Mouse (Mus musculus) embryonic facial prominence, embryonic 14.5 days (tissue): Measurements from ENCODE around the gene C9. TPM values are rescaled to one million over a fixed set of nuclear protein-coding genes. Genes with fewer than 3 reads are reported as not detected.
A peak's percentile ranks its signal among the peaks of the same experiment; 100 is the strongest.

Source experiments
- ATAC-seq: fragments of 200-750 bp; cut with Nextera tagmentation; 2 replicates; pipeline ENCODE4 v1.8.0; 2017; ENCODE audit warnings: low read depth, moderate number of reproducible peaks, moderate TSS enrichment
- DNase-seq: peaks from one replicate; pipeline ENCODE4 v3.0.0-alpha.2; 2015; ENCODE audit warnings: low spot score
- H3K27ac ChIP-seq: fragments of 300-500 bp; sonication (generic); replicated peaks from 2 replicates; pipeline ENCODE4 v1.5.1; 2014; ENCODE audit warnings: low read depth, mild to moderate bottlenecking, low read length, moderate library complexity
- H3K27me3 ChIP-seq: fragments of 300-500 bp; sonication (generic); replicated peaks from 2 replicates; pipeline ENCODE4 v1.6.1; 2014; ENCODE audit warnings: low read length; ENCODE audit not compliant: control insufficient read depth, insufficient read depth
- H3K36me3 ChIP-seq: fragments of 300-500 bp; sonication (generic); 2 replicates; pipeline ENCODE4 v1.6.1; 2014; ENCODE audit warnings: low read length, mixed read lengths; ENCODE audit not compliant: control insufficient read depth, insufficient read depth
- H3K4me1 ChIP-seq: fragments of 300-500 bp; sonication (generic); 2 replicates; pipeline ENCODE4 v1.6.1; 2014; ENCODE audit warnings: antibody characterized with exemption, low read length; ENCODE audit not compliant: control insufficient read depth, insufficient read depth
- H3K4me2 ChIP-seq: fragments of 300-500 bp; sonication (generic); 2 replicates; pipeline ENCODE4 v1.6.1; 2014; ENCODE audit warnings: low read depth, mild to moderate bottlenecking, low read length, moderate library complexity, mixed read lengths
- H3K4me3 ChIP-seq: fragments of 300-500 bp; sonication (generic); 2 replicates; pipeline ENCODE4 v1.5.1; 2014; ENCODE audit warnings: low read depth, mild to moderate bottlenecking, low read length
- H3K9ac ChIP-seq: fragments of 300-500 bp; sonication (generic); 2 replicates; pipeline ENCODE4 v1.6.1; 2014; ENCODE audit warnings: low read depth, mild to moderate bottlenecking, low read length, moderate library complexity, mixed read lengths
- H3K9me3 ChIP-seq: fragments of 300-500 bp; sonication (generic); 2 replicates; pipeline ENCODE4 v1.6.1; 2016; ENCODE audit warnings: low read length; ENCODE audit not compliant: control insufficient read depth
- WGBS: fragments of 180-500 bp; shearing (Covaris S2); extraction: QIAGEN DNeasy Blood & Tissue Kit; methylation state at CpG from one replicate; pipeline ENCODE4 v1.1.7; 2014; 5-methylcytosine and 5-hydroxymethylcytosine counted together
- polyA plus RNA-seq: library from polyadenylated mRNA; unstranded; fragments of >200 nt; fragmentation: Nextera tagmentation; extraction: Ambion mirVana; gene quantifications from 2 replicates; pipeline ENCODE4 v1.2.1, GENCODE M21; 2014

C9 gene
- polyA plus RNA-seq, 1 experiment from 2014 or later = not detected

- ATAC-seq = no peak
- Histone ChIP-seq H3K27me3 (no peaks in the 10 kb centered on the region), H3K9ac (no peak overlapping the region), H3K36me3 (0 out of 2 replicates have a peak, but pooled peaks cover 10% of the 10 kb centered on the region), H3K4me3 (no peak overlapping the region), H3K9me3 (no peaks in the 10 kb centered on the region), H3K27ac (no peak overlapping the region), H3K4me1 (no peaks in the 10 kb centered on the region), H3K4me2 (no peak overlapping the region)
- WGBS = 86% methylated on average over 6 of the region's 6 CpGs
- DNase-seq = no peak
Observed at GRCm38 (mm10) chr15:6411334-6411733, 33.8 kb upstream of the C9 start.

DNA sequence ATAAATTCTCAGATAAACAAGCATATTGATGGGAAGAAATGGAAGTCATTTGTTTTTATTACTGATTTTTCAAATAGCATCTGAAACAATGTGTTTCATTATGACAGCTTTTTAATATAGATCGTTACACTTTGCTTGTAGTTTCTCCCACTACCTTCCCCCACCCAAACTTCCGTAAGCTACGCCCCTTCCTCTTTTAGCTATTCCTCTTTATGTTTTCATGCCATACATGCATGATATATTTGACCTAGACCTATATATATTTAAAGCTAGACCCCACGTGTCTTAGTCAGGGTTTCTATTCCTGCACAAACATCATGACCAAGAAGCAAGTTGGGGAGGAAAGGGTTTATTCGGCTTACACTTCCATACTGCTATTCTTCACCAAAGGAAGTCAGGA, 29.8 kb upstream of the C9 start:
- DNase-seq (no peak), ATAC-seq (no peak)
- no peaks in the 10 kb centered on the region for H3K4me1 ChIP-seq
- no peak overlapping the region for H3K27ac ChIP-seq
- H3K36me3 ChIP-seq = peaks cover 37% of the 10 kb centered on the region
- H3K9me3 ChIP-seq = no peaks in the 10 kb centered on the region
- no peak overlapping the region for H3K4me2 ChIP-seq
- H3K4me3 ChIP-seq = no peak overlapping the region
- WGBS = 85% methylated on average over 5 of the region's 5 CpGs
- no peaks in the 10 kb centered on the region for H3K27me3 ChIP-seq
- H3K9ac ChIP-seq = no peak overlapping the region

- Histone ChIP-seq H3K36me3 (peaks cover 49% of the 10 kb centered on the region), H3K9ac (no peak overlapping the region), H3K27me3 (no peaks in the 10 kb centered on the region), H3K4me2 (no peak overlapping the region), H3K4me1 (no peaks in the 10 kb centered on the region), H3K9me3 (no peaks in the 10 kb centered on the region), H3K27ac (no peak overlapping the region), H3K4me3 (no peak overlapping the region)
- ATAC-seq (no peak), DNase-seq (no peak)
- 80% methylated on average over 7 of the region's 7 CpGs for WGBS
Observed at GRCm38 (mm10) chr15:6431777-6432176, 13.3 kb upstream of the C9 start.

DNA sequence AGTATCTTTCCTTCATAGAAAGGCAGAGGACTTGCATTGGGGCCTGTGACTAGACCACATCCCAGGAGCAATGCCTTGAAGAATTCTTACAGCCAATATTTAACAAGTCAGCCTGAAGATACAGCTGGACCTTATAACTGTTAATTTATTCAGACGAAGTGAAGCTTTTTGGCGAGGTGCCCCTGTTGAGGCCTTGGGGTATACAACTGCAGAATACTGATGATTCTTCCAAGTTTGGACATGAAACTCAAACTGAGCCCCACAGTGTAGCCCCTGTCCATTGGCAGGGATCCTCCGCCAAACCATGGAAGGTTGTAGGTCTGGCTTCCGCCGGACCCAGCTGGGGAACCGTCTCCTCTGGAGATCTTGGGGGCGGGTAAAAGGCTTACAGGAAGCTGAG, 12.7 kb upstream of the C9 start:
- ATAC-seq (peak; percentile 72), DNase-seq (peak; percentile 82)
- no peak overlapping the region for H3K4me2 ChIP-seq
- H3K9me3 ChIP-seq = no peaks in the 10 kb centered on the region
- H3K4me3 ChIP-seq = no peak overlapping the region
- peaks cover 48% of the 10 kb centered on the region for H3K36me3 ChIP-seq
- H3K9ac ChIP-seq = no peak overlapping the region
- 65% methylated on average over 7 of the region's 7 CpGs for WGBS
- H3K27ac ChIP-seq = no peak overlapping the region
- H3K4me1 ChIP-seq = no peaks in the 10 kb centered on the region
- H3K27me3 ChIP-seq = no peaks in the 10 kb centered on the region

DNA sequence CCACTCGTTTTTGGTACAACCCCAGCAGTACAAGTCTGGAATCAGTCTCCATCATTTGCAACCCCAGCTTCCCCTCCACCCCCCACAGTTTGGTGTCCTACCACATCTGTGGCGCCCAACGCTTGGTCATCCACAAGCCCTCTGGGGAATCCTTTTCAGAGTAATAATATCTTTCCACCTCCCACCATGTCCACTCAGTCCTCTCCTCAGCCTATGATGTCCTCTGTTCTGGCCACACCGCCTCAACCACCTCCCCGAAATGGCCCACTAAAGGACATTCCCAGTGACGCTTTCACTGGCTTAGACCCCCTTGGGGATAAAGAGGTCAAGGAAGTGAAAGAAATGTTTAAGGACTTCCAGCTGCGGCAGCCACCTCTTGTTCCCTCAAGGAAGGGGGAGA, 9.8 kb upstream of the C9 start:
- no peak overlapping the region for H3K9ac ChIP-seq
- H3K36me3 ChIP-seq = peaks cover 57% of the 10 kb centered on the region
- H3K9me3 ChIP-seq = no peaks in the 10 kb centered on the region
- H3K27me3 ChIP-seq = no peaks in the 10 kb centered on the region
- no peak overlapping the region for H3K4me3 ChIP-seq
- DNase-seq (no peak), ATAC-seq (no peak)
- H3K4me1 ChIP-seq = no peaks in the 10 kb centered on the region
- no peak overlapping the region for H3K27ac ChIP-seq
- 77% methylated on average over 7 of the region's 7 CpGs for WGBS
- H3K4me2 ChIP-seq = no peak overlapping the region

DNA sequence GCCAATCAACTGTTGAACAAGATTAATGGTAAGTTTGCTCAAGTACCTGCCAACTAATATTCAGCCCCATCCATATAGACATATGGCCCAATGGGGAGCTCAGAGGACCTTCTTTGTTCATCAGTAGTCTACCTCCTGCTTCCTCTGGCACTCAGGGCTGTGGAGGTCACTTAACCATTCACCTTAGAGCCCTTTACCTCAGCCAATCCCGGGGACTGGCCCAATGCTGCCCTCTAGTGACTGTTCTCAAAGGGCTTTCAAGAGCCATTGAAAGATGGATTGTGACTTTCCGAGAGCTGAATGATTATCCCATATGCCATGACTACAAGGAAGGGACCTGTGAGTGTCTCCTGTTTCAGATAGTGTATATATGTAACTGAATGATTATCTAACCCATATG, 9.4 kb upstream of the C9 start:
- WGBS = 52% methylated on average over 2 of the region's 2 CpGs
- no peak overlapping the region for H3K27ac ChIP-seq
- no peak overlapping the region for H3K4me3 ChIP-seq
- no peaks in the 10 kb centered on the region for H3K4me1 ChIP-seq
- peaks cover 54% of the 10 kb centered on the region for H3K36me3 ChIP-seq
- no peaks in the 10 kb centered on the region for H3K9me3 ChIP-seq
- H3K9ac ChIP-seq = no peak overlapping the region
- DNase-seq (no peak), ATAC-seq (no peak; the same call in 1 of the 2 replicates)
- no peaks in the 10 kb centered on the region for H3K27me3 ChIP-seq
- no peak overlapping the region for H3K4me2 ChIP-seq

DNA sequence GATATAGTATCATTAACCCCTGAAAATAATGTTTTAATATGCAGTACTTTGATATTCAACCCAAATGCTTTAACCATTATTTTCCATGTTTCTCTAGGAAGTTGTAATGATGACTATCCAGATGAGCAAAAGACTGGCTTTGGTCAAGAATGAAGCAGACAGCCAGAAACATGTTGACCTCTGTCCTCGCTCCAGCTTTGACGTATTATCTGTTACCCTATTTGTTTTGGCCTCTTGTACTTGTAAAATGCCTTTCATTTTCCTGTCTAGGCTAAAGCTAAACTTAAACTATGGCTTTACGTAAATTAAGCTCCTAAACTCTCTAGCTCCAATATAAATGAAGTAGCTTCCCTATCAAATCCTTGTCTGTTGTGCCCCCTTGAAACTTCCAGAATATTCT, 6.4 kb upstream of the C9 start:
- H3K27me3 ChIP-seq = no peaks in the 10 kb centered on the region
- H3K27ac ChIP-seq = no peak overlapping the region
- no peaks in the 10 kb centered on the region for H3K4me1 ChIP-seq
- 85% methylated on average over 3 of the region's 3 CpGs for WGBS
- H3K4me2 ChIP-seq = no peak overlapping the region
- no peak overlapping the region for H3K4me3 ChIP-seq
- peaks cover 48% of the 10 kb centered on the region for H3K36me3 ChIP-seq
- DNase-seq = no peak
- H3K9ac ChIP-seq = no peak overlapping the region
- H3K9me3 ChIP-seq = no peaks in the 10 kb centered on the region
- ATAC-seq = no peak

DNA sequence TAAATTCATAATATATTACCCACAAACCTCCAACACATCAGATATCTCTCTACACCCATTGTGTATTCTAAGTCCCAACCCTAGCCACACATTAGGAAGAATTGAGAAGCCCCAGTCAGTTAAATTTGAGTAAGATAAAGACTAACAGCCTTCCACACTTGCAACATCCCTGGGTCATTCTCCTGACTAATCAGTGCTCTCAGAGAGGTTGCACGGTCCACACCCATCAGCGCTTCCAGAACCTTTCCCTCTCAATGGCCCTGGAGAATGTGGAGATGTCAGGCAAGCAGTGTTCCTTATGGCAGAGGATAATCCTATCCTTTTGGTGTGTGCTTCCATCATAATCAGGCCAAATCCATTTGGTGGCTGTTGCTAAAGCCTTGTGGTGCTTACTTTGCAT, 675 bp upstream of the C9 start:
- Histone ChIP-seq H3K27me3 (no peaks in the 10 kb centered on the region), H3K9ac (no peak overlapping the region), H3K4me2 (no peak overlapping the region), H3K4me1 (peaks cover 3% of the 10 kb centered on the region; the same call in 1 of the 2 replicates), H3K9me3 (no peaks in the 10 kb centered on the region), H3K36me3 (peaks cover 8% of the 10 kb centered on the region; the same call in 1 of the 2 replicates), H3K27ac (no peak overlapping the region), H3K4me3 (no peak overlapping the region)
- ATAC-seq (no peak), DNase-seq (no peak)
- 92% methylated on average over 2 of the region's 2 CpGs for WGBS

GRCm38 (mm10) chr15:6446181-6446580, 1.1 kb downstream of the C9 start:
- Histone ChIP-seq H3K4me3 (no peak overlapping the region), H3K27ac (no peak overlapping the region), H3K4me2 (no peak overlapping the region), H3K27me3 (no peaks in the 10 kb centered on the region), H3K4me1 (peaks cover 3% of the 10 kb centered on the region; the same call in 1 of the 2 replicates), H3K9me3 (no peaks in the 10 kb centered on the region), H3K9ac (no peak overlapping the region), H3K36me3 (no peaks in the 10 kb centered on the region)
- DNase-seq (no peak), ATAC-seq (no peak)
- 69% methylated on average over 1 of the region's 1 CpGs for WGBS
